Mouse (Mus musculus) embryo, embryonic 9.5 days (tissue): ENCODE measurements around the gene C330007P06Rik.
"Not testable (repeated sequence)": the region's sequence is repeated elsewhere in the genome, so short reads cannot be mapped to it uniquely, and the experiment has no call there.

Experiments used
- DNase-seq: peaks from one replicate; pipeline ENCODE4 v3.0.0-alpha.2; 2017; ENCODE audit errors: extremely low spot score

C330007P06Rik gene

DNA sequence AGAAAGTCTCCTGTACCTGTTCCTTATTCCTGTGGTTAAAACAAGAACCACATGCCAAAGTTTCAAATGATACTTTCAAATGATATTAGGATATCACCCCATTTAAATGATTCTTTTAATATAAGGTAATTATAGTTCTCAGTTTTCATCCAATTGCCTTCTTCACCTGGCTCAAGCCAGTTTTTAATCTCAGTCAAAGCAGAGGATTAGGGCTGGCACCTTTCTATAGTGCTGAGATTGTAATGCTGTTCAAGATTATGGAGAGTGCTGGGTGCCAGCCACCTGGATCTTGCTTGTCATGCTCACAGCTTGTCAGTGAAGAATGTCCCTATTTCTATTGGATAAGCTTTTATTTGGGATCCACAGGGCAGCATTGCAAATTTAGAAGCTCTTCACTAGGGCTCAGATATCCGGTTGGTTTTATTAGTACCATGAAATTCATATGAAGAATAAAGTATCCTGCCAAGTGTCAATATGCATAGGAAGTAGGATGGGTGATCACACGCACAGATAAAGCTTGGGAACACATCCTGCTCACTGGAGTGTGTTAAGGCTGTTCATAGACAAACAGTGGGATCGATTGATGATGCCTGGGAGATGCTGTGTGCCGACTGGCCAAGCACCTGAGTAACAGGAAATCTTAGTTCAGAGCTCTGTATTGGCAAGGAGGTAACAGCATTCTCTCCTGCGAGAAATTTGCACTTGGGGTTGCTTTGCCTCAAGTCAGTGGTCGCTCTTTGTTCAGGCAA lies 74.6 kb downstream of the C330007P06Rik start:
- DNase-seq: no peak

DNA sequence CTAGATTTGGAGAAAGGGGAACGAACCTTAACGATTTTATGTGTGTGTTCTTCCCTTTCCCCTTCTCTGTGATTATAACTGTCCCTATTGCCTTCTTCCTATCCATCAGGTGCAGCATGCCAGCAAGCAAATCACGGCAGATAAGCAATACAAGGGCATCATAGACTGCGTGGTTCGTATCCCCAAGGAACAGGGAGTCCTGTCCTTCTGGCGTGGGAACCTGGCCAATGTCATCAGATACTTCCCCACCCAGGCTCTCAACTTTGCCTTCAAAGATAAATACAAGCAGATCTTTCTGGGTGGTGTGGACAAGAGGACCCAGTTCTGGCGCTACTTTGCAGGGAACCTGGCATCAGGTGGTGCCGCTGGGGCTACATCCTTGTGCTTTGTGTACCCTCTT lies 77.2 kb downstream of the C330007P06Rik start:
- not testable (repeated sequence) for DNase-seq

DNA sequence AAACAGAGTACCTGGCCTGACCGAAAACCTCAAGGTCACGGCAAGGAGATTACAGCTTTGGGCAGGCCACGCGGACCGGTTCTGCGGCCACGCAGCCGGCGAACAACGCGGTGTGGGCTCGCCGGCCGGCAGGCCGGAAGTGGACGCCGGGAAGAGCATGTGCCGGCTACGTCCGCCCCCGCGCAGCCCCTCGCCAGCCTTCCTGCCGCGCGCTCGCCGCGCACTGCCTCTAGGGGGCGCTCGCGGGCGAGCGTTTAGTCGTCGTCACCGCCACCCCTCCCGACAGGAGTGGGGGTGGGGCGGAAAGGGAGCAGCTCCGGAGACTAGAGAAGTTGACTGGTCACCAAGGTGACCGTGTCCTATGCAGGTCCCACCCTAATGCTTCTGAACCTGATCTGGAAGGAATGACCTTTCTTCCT lies 77.7 kb downstream of the C330007P06Rik start:
- peak; percentile 80 for DNase-seq

DNA sequence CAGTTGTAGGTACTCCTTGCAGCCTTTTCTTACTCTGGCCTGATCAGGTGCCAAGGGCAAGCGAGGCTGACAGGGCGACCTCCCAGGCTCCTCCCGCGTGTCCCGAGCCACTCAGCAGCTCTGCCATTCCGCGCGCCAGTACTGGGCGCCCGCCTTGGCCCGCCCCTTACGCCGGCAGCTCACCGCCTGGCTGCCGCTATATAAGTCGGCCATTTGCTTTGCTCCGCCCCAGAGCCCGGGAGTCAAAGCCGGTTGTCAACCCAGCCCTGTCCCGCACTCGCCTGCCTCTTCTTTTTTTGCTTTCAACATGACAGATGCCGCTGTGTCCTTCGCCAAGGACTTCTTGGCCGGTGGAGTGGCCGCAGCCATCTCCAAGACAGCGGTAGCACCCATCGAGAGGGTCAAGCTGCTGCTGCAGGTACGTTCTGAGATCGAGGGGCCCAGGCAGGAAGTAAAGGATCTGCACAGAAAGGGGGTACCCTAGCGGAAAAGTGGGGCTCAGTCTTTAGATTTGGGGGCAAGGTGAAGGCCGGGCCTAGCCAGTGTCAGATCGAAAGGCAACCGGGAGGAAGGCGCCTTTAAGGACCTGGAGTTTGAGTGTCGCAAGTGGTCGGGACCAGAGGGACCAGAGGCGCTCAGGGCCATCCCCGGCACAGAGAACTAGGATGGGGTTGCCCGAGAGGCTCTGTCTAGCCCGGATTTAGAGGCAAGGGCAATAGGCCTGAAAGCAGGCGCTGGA lies 78.3 kb downstream of the C330007P06Rik start, which contains the start of gene Slc25a5:
Gene Slc25a5, plus strand, starts transcription at position 228 of the 739 bp plus-strand sequence.
- DNase-seq: peak; percentile 81

DNA sequence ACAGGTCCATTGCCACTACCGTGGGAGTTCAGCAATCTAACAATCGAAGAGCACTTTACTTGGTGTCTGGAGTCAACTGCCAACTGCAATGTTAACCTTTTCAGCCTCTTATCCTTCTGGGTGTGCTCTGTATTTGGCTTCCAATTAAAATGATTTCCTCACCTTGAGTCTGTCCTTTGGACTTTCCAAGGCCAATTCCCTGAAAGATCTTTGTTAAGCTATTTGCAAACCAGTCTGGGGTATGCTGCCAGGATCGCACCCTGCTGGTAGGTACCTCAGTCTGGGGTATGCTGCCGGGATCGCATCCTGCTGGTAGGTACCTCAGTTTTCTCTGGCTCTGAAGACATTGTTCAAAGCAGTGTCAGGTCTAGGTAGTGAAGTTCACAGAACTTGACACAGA lies 79.3 kb downstream of the C330007P06Rik start:
- DNase-seq: no peak

DNA sequence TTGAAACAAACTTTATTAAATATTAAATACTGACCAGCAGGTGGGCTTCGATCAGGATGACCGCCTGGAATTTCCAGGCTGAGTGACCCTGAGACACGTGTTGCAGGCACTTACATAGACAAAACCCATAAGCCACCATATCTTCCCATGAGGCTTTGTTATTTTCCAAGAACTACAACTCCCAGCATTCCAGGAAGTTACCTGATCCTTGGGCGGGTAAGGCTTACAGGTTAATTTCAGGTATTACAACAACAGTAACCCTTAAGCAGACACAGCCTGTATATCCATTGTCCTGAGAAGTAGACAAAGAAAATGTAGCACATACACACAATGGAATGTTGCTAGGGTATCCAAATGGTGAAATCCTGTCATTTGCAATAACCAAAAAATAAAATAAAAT lies 84.6 kb downstream of the C330007P06Rik start:
- DNase-seq: no peak

DNA sequence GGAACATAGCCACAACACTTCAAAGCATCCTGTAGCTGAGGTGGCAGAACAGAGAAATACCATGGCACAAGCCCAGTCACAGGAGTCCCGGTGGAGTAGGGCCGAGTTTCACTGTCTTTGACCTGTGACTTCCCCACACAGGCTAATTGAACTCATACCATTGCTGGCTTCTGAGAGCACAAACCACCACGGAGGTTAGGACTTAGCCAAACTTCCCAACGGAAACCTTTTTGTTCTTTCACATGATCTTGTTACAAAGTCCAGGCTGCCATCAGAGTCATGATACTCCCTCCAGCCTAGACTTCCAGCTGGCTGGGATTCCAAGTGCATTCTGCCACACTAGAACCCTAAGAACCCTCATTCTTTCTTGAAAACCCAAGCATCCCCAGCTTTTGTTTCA lies 96.2 kb downstream of the C330007P06Rik start:
- DNase-seq: no peak

DNA sequence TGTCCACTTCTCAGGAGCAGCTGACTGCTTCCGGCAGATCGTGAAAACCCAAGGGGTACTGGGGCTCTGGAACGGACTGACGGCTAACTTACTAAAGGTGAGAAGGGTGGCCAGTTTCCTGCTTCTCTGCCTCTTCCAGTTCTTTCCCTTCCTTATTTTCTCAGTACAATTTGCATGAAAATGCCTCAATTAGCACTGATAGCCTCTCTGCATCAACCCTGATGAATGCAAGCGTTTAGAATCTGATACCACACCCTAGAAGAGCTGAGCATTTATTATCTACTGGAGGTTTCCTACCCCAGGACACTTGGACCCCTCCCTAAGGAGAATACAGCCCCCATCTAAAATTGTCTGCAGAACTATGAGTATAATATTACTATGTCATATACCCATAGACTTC lies 98.4 kb downstream of the C330007P06Rik start:
- DNase-seq: no peak
